In genomic region chr1:85999853-86000570, GRCm38 (mm10) we compare ENCODE assay signal across 20 mouse cellular contexts. TPM values are rescaled to one million over a fixed set of nuclear protein-coding genes. Genes with fewer than 3 reads are reported as not detected.
DNase-seq lines count a peak whose midpoint lies in the region; ATAC-seq and TF ChIP-seq lines count a peak whose summit lies in the region.
"Had no signal": no experiment of that assay in that cellular context is flagged by ENCODE, and none has a peak within 500 bp of the region (broad histone marks: within the 10 kb centered on the region; RNA-seq: fewer than 3 reads in every experiment).

No protein-coding gene starts in this region.

- WGBS in intestine, postnatal 0 days, result 62% methylated on average over 18 of the region's 18 CpGs
- WGBS in neural tube, embryonic 15.5 days, result 92% methylated on average over 18 of the region's 18 CpGs

- H3K27ac ChIP-seq in left cerebral cortex, adult 2 months, result peak overlapping the region; percentile 67
- no peak overlapping the region for H3K27ac ChIP-seq in intestine, postnatal 0 days (ENCODE audit: low read depth, low read length)
- H3K27ac ChIP-seq in neural tube, embryonic 15.5 days (replicated peaks), result no peak overlapping the region
- H3K27ac ChIP-seq: embryonic facial prominence, embryonic 12.5 days; lung, embryonic 15.5 days had no signal

- ATAC-seq in frontal cortex, adult (ENCODE audit: low TSS enrichment), result peak; percentile 88
- peak; percentile 60; the same call in 1 of the 2 replicates for ATAC-seq in intestine, postnatal 0 days
- ATAC-seq in neural tube, embryonic 15.5 days (ENCODE audit: low FRiP score), result no peak

- no peak for TF ChIP-seq CTCF in left cerebral cortex, adult 2 months (IDR thresholded peaks at IDR 0.05)
- no peak for TF ChIP-seq CTCF in intestine, postnatal 0 days (IDR thresholded peaks at IDR 0.05; ENCODE audit: low read depth)

- H3K4me3 ChIP-seq in left cerebral cortex, adult 2 months, result no peak overlapping the region
- no peak overlapping the region for H3K4me3 ChIP-seq in intestine, postnatal 0 days (ENCODE audit: low read depth, low read length)
- no peak overlapping the region for H3K4me3 ChIP-seq in neural tube, embryonic 15.5 days (replicated peaks)
- H3K4me3 ChIP-seq: embryonic facial prominence, embryonic 12.5 days; lung, embryonic 15.5 days had no signal

- 0 out of 2 replicates have a peak overlapping the region, but pooled peaks have one; percentile 21 for H3K4me2 ChIP-seq in intestine, postnatal 0 days (replicated peaks; ENCODE audit: low read depth)
- H3K4me2 ChIP-seq in neural tube, embryonic 15.5 days, result no peak overlapping the region
- H3K4me2 ChIP-seq: embryonic facial prominence, embryonic 12.5 days; heart, embryonic 11.5 days; liver, embryonic 11.5 days; lung, embryonic 15.5 days had no signal

- H3K27me3 ChIP-seq in intestine, postnatal 0 days (replicated peaks; ENCODE audit: control insufficient read depth, insufficient read depth, low read length), result no peaks in the 10 kb centered on the region
- no peaks in the 10 kb centered on the region for H3K27me3 ChIP-seq in neural tube, embryonic 15.5 days (replicated peaks)
- H3K27me3 ChIP-seq: embryonic facial prominence, embryonic 12.5 days; lung, embryonic 15.5 days had no signal

- intact Hi-C loops in left cerebral cortex, adult 2 months (cut with DNase I), result no loop called here
- intact Hi-C loops in left cerebral cortex, postnatal 4 days (cut with DNase I), result no loop called here

- H3K4me1 ChIP-seq in intestine, postnatal 0 days (replicated peaks; ENCODE audit: control insufficient read depth, insufficient read depth, low read length), result no peaks in the 10 kb centered on the region
- H3K4me1 ChIP-seq in neural tube, embryonic 15.5 days, result no peaks in the 10 kb centered on the region
- H3K4me1 ChIP-seq: embryonic facial prominence, embryonic 12.5 days; lung, embryonic 15.5 days had no signal

- no peak overlapping the region for H3K9ac ChIP-seq in intestine, postnatal 0 days (ENCODE audit: low read depth, low read length)
- no peak overlapping the region for H3K9ac ChIP-seq in neural tube, embryonic 15.5 days (replicated peaks)
- H3K9ac ChIP-seq: embryonic facial prominence, embryonic 12.5 days; lung, embryonic 15.5 days had no signal

- H3K36me3 ChIP-seq in intestine, postnatal 0 days (ENCODE audit: control insufficient read depth, insufficient read depth), result no peaks in the 10 kb centered on the region
- no peaks in the 10 kb centered on the region for H3K36me3 ChIP-seq in neural tube, embryonic 15.5 days
- H3K36me3 ChIP-seq: embryonic facial prominence, embryonic 12.5 days; lung, embryonic 15.5 days had no signal

- no peaks in the 10 kb centered on the region for H3K9me3 ChIP-seq in intestine, postnatal 0 days (ENCODE audit: control insufficient read depth)
- H3K9me3 ChIP-seq in neural tube, embryonic 15.5 days (replicated peaks), result no peaks in the 10 kb centered on the region
- H3K9me3 ChIP-seq: embryonic facial prominence, embryonic 12.5 days; lung, embryonic 15.5 days had no signal

- DNase-seq in frontal cortex, postnatal 10 days (ENCODE audit: low spot score in 2 of 2), result no peak
- DNase-seq in left cerebral cortex, adult 2 months (ENCODE audit: extremely low spot score in 1 of 2, low spot score in 2 of 2), result peak; percentile 40 to 47
- DNase-seq in left cerebral cortex, postnatal 4 days, result no peak
- peak; percentile 58 for DNase-seq in telencephalon, adult 2 months (ENCODE audit: low read depth, low spot score)
- no peak for DNase-seq in c-Kit-positive CD71-positive TER-119-positive erythroid progenitor cells, embryonic 14.5 days (ENCODE audit: low spot score)
- DNase-seq: adrenal gland, postnatal 25 days; cerebellum, postnatal 14 days; gastrocnemius, postnatal 14 days; heart, postnatal 36 days; thymus, postnatal 25 days had no signal

RNA-seq across cellular contexts. Expression of gene Spata3, which starts 16.6 kb away (rescaled TPM):
- total RNA-seq in left cerebral cortex, adult 2 months (2021), result under 1 TPM; 0.61 to 0.75 TPM
- under 1 TPM; 0.58 to 0.64 TPM for total RNA-seq in left cerebral cortex, postnatal 4 days (2021)
- not detected in 2 replicates for polyA plus RNA-seq in intestine, postnatal 0 days (2015; fragmentation: Nextera tagmentation; extraction: Ambion mirVana)
- 0.41 and 0.60 TPM in 2 replicates for polyA plus RNA-seq in neural tube, embryonic 15.5 days (2015; fragmentation: Nextera tagmentation; extraction: Ambion mirVana)
- total RNA-seq: adrenal gland, postnatal 25 days; ES-E14; gastrocnemius, postnatal 14 days; heart, postnatal 36 days; megakaryocyte, adult 5-6 weeks had no signal
- polyA plus RNA-seq: embryonic facial prominence, embryonic 12.5 days; heart, embryonic 11.5 days; liver, embryonic 11.5 days; lung, embryonic 15.5 days; stomach, embryonic 14.5 days had no signal

RNA-seq across cellular contexts. Expression of gene Gpr55, which starts 39.2 kb away (rescaled TPM):
- under 1 TPM; 0.09 to 0.14 TPM for total RNA-seq in left cerebral cortex, adult 2 months (2021)
- under 1 TPM in 1 of 2 experiments, not detected in 1; 0.10 TPM for total RNA-seq in left cerebral cortex, postnatal 4 days (2021)
- 0.30 and 0.42 TPM in 2 replicates for polyA plus RNA-seq in intestine, postnatal 0 days (2015; fragmentation: Nextera tagmentation; extraction: Ambion mirVana)
- polyA plus RNA-seq in neural tube, embryonic 15.5 days (2015; fragmentation: Nextera tagmentation; extraction: Ambion mirVana), result 0.10 and 0.19 TPM in 2 replicates
- total RNA-seq: gastrocnemius, postnatal 14 days; heart, postnatal 36 days had no signal
- polyA plus RNA-seq: heart, embryonic 11.5 days; liver, embryonic 11.5 days; stomach, embryonic 14.5 days had no signal

RNA-seq across cellular contexts. Expression of gene 2810459M11Rik, which starts 45.7 kb away (rescaled TPM):
- 1 to 10 TPM; 7.1 to 7.6 TPM for total RNA-seq in left cerebral cortex, adult 2 months (2021)
- total RNA-seq in left cerebral cortex, postnatal 4 days (2021), result 10 to 100 TPM; 11.1 to 11.8 TPM
- polyA plus RNA-seq in intestine, postnatal 0 days (2015; fragmentation: Nextera tagmentation; extraction: Ambion mirVana), result 3.0 and 3.3 TPM in 2 replicates
- 7.0 and 7.2 TPM in 2 replicates for polyA plus RNA-seq in neural tube, embryonic 15.5 days (2015; fragmentation: Nextera tagmentation; extraction: Ambion mirVana)
- total RNA-seq: heart, postnatal 36 days; megakaryocyte, adult 5-6 weeks had no signal

Comparison
In these comparisons a context has a peak if more than half of its experiments do, and no peak if none do; other contexts are left out.
1. DNase-seq: peak in left cerebral cortex, adult 2 months (2 of 2) and telencephalon, adult 2 months (single experiment); none in frontal cortex, postnatal 10 days (0 of 2), left cerebral cortex, postnatal 4 days (single experiment) and c-Kit-positive CD71-positive TER-119-positive erythroid progenitor cells, embryonic 14.5 days (single experiment).